Mouse (Mus musculus) right cerebral cortex, adult 18-20 months (tissue): ENCODE data around the gene Krt7.

Experiments
- DNase-seq: peaks from one replicate; pipeline ENCODE4 v3.0.0; 2022; ENCODE audit warnings: mixed read lengths

Krt7 gene

DNA sequence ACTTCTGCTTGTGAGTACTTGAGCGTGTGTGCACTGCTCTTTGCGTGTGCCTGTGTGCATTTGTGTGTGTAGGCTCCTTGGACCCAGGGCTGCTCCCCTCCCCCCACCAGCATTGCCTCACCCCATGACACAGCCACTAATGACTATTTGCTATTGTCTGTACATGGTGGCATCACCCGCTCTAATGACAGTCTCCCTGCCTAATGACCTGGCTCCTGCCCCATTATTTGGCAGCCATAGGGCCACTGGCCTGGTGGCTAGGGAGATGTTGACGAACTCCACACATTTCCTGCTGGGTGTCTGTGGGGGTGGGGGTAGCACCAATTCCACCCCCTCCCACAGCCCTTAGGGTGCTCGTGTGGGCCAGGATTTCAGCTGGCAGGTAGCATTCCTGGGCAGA lies 32.2 kb upstream of the Krt7 start:
- DNase-seq = no peak

GRCm38 (mm10) chr15:101381758-101382157 lies 29.1 kb upstream of the Krt7 start:
- no peak for DNase-seq

DNA sequence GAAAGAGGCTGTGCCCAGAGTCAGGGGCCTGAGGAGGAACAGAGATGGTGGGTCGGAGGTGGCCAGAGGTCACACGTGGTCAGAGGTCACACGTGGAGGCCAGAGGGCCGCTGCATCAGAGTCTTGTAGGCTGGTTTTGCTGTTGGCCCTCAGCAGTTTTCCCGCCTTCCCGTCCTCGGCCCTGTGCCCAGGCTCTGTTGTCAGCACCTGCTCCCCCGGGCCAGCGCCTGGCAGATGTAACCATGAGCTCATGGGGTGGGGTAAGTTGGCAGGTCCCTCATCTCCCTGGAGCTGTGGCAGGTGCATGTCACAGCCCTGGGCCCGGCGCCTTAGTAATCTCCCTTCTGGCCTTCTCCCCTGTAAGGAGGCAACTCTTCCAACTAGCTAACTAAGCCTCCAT lies 28.0 kb upstream of the Krt7 start:
- DNase-seq = no peak

GRCm38 (mm10) chr15:101384610-101385009 lies 26.2 kb upstream of the Krt7 start:
- DNase-seq = no peak

- DNase-seq = no peak
These were observed 25.8 kb upstream of the Krt7 start for GRCm38 (mm10) chr15:101385064-101385463.

- DNase-seq = peak; percentile 33
These were observed 23.7 kb upstream of the Krt7 start for GRCm38 (mm10) chr15:101387176-101387575.

DNA sequence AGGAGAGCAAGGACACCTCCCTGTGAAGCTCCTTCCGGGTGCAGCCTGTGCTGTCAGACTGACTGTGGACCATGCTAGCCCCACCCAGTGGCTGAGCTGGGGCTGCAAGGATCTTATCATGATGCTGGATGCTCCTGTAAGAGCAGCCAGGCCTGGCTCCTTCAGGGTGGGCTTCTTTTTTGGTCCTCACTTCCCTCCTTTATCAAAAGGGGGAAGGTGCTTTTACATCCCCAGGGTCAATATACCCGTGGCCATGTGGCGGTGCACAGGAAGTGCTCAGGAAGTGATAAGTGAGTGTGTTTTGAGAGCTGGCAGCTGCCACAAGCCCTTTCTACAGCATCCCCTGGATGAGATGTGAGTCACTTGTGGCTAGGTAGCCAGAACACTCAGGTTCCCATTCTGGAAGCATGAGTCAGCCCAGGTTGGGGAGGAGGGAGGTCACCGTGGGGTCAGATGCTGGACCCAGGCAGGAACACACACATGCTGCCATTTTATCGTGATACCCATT lies 22.8 kb upstream of the Krt7 start:
- peak; percentile 33 for DNase-seq

DNA sequence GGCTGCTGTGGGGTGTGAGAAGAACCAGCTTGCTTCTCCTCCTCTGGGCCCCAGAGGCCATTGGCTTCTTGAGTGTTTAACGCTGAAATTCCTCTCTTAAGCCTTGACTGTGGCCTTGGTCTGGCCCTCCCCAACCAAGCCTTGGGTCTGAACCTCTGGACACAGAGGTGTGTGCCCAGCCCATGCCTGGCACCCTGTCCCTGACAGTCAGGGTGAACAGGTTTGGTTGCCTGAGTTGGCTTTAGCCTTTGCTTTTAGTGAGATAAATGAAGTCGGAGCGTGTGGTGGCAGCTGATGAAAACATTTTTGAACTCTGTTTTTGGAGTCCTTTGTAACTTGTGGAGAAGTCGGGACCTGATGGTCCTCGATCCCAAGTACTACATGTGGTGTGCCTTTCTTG lies 20.6 kb upstream of the Krt7 start:
- DNase-seq = no peak

GRCm38 (mm10) chr15:101392251-101392650 lies 18.6 kb upstream of the Krt7 start:
- DNase-seq = no peak

DNA sequence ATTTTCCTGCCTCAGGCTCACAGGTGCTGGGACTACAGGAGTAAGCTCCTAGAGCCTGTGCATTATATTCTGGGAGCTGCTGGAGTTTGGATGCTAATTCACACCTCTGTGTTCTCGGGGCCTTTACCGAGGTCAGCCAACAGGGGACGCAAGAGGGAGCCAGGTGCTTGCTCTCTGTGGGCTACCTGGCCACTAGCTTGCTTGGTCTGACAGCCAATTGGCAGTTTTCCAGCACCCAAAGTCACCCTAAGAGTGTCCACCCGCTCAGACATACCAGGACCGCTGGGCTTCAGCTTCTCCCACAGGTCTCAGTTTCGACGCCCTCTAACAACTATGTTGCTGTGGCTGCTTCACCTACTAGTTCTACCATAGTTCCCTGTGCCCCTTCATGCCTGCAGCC lies 15.9 kb upstream of the Krt7 start:
- DNase-seq = no peak

DNA sequence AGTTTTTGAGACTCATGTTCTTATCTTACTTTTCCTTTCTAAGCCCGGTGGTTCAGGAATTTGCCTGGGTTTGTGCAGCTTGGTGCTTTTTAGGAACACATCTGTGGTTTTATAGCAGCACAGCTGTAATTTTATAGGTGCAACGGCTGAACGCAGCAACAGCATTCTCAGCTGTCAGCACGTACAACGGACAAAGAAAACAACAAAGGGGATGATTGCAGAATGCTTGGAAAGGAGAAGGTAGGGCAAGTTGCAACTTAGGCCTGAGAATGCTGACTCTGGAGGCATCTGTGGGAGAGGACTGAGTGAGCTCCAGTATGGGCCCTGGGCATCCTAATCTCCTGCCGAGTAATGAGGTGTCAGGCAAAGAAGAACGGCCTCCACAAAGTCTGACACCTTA lies 14.4 kb upstream of the Krt7 start:
- no peak for DNase-seq

GRCm38 (mm10) chr15:101396921-101397320 lies 13.9 kb upstream of the Krt7 start:
- DNase-seq = no peak

DNA sequence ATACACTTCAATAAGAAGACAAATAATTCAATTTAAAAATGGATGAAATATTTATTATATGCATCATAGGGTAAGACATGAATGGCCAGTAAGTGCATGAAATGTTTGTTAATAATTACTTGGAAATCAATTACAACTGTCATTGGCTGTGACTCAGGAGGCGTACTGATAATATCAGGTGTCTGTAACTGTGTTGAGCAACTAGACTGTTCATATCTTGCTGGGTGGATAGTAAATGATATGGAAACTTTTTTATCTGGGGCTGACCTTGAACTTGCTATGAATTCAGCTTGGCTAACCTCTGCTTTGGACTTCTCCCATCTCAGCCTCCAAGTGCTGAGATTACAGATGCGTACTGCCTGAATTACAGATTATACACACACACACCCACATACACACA lies 13.2 kb upstream of the Krt7 start:
- no peak for DNase-seq

DNA sequence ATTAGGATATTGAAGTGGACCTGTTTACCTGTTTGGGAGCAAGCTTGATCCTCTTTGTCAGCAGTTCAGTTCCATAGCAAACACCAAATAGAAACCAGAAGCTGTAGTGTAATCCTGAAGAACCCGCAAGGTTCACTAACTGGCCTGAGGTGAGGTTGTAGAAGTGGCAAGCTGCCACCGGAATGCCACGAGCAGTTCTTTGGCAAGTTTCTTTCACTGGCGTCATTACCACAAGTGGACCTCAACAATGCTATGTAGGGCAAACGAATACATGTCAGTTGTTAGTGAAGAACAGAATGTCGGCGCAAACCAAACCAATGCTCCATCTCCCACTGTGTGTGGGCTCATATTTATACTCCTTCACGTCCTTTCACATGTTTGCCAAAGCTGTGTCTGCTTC lies 12.6 kb upstream of the Krt7 start:
- no peak for DNase-seq

DNA sequence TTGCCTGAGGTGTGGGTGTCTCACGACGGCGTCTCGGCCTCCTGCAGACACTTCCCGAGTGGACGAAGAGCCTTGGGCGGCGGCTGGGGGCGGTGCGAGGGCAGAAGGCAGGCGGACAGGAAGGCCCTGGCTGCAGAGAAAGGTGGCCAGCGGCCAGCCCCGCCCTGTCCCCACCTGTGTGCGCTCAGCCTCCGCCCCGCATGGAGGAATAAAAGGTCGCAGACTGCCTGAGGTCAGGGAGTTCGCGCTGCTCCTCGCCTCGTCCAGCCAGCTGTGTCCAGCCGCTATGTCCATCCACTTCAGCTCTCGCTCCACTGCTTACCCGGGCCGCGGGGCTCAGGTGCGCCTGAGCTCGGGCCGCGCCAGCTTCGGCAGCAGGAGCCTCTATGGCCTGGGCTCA lies 1.3 kb downstream of the Krt7 start:
- DNase-seq = no peak

DNA sequence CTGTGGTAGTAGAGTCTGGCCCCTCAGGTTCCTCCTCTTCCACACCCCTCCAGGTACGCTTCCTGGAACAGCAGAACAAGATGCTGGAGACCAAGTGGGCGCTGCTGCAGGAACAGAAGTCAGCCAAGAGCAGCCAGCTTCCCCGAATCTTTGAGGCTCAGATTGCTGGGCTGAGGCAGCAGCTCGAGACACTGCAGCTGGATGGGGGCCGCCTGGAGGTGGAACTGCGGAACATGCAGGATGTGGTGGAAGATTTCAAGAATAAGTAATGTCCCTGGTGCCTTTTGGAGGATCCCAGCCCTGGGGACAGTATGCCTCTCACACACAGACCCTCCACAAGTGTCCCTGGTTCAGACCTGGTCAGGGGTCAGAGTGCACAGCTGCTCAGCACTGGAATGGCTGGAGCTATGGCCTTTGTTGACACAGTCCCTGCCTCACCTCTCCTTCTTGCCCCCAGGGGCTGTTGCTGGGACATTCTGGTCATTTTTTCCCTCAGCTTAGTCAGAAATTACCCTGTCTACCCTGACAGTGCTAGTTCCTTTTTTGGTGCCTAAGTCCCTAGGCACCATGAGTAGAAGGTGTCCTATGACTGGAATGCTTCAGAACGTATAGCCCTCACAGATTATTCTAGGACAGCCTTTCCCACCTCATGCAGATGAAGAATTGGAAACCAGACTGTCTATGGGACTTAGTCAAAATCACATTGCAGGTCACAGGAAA lies 3.2 kb downstream of the Krt7 start:
- DNase-seq = peak; percentile 7

GRCm38 (mm10) chr15:101414807-101415565 lies 4.1 kb downstream of the Krt7 start:
- DNase-seq = no peak

DNA sequence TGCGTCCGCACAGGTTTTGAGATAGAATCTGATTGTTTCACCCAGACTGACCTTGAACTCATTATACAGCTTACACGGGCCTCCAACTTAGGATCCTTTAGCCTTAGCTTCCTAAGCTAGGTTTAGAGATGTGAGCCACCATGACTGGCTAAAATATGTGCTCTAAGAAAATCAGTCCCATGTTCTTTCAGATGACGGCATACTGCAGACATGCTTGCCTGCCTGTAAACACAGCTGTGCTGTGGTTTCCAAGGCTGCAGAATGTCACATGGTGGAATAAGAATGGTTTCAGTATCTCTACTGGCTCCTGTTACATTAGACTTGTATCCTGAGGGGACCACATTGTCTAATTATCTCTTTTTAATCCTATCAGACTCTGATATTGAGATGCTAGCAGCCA lies 8.1 kb downstream of the Krt7 start:
- DNase-seq = no peak

- DNase-seq = no peak
These were observed 10.1 kb downstream of the Krt7 start for GRCm38 (mm10) chr15:101420903-101421302.

DNA sequence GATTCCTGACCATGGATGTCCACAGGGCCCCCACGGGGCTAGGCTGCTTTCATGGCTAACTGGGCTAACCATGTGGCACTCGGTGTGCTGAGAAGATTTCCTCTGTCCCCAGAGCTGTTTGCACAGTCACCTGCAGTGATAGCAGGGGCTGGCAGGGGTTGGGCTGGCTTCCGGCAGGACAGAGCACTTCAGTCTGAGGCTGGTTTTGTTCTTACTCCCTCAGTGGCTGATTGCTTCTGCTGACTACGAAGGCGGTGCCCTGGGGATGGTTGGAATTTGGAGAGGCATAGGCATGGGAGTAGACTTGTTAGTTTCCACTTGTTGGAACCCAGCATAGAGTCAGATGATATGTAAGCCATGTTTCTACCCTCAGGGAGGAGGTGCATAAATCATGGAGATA lies 14.1 kb downstream of the Krt7 start:
- no peak for DNase-seq

- DNase-seq = no peak
These were observed 25.8 kb downstream of the Krt7 start for GRCm38 (mm10) chr15:101436611-101437010.

DNA sequence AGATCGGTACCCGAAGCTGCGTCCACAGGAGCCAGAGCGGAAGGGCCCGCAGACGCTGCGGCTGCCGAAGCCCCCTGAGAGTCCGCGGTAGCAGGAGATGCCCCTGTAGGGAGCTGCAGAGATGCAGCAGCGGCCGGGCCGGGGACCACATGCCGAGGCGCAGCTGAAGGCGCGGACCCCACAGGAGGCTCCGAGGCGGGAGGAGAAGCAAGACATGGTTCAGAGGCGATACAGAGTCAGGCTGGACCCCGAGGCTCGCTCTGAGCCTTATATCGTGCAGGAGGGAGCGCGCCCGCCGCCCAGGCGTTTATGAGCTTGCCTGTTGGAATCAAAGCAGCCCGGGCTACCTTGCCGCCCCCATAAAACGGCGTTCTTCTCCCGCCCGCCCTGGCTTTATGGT lies 27.7 kb downstream of the Krt7 start, which contains the start of gene Krt87:
Krt87 (minus strand) TSS at position 250 of the 400 bp plus-strand sequence.
- DNase-seq = no peak

- peak; percentile 30 for DNase-seq
These were observed 30.0 kb downstream of the Krt7 start for GRCm38 (mm10) chr15:101440837-101441236.

- DNase-seq = no peak
These were observed 35.7 kb downstream of the Krt7 start for GRCm38 (mm10) chr15:101446572-101446971.
